Mouse (Mus musculus): ENCODE data around the gene Mtfr1l. TPM values are rescaled to one million over a fixed set of nuclear protein-coding genes. Genes with fewer than 3 reads are reported as not detected.
"Not testable (repeated sequence)": the region's sequence is repeated elsewhere in the genome, so short reads cannot be mapped to it uniquely, and the experiment has no call there.

Gene Mtfr1l
- polyA plus RNA-seq, 1 experiment from 2014 or later = 126 TPM

DNA sequence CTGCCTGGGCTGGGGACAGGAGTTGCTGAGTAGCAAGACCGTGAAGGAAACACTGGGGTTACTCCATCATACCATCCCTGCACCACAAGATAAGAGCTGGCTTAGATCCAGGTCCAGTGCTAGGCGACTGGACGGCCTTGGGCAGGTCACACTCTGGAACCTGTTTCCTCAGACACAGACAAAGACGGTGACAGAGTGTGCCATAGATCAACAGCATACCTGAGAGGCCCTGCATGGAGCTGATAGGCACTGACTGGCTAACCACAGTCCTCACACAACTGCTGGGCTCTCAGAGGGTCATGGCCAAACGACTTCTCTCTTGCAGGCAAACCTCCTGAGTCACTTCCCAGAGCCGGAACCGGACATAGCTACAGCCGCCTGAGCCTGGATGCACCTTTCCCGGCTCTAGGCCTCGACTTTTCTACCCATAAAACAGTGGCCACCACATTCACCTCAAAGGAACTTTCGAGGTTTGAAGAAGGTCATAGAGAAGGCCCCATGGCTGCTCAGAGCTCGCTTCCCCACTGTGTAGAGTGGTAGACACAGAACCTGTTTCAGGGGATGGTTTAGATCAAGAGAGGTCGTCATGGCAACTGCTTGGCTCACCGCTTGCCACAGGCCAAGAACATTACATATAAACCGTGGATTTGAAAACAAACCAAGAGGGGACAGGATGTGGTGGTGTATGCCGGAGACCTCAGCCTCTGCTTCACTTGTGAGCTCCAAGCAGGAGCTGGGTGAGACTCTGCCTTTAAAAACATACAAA lies 40.2 kb downstream of the Mtfr1l start:
- DNase-seq (ENCODE audit: low spot score) = peak; percentile 70
- Histone ChIP-seq H3K9me3 (ENCODE audit: control insufficient read depth, low read length) (no peaks in the 10 kb centered on the region), H3K4me3 (ENCODE audit: low read depth, low read length) (no peak overlapping the region), H3K27me3 (replicated peaks; ENCODE audit: control insufficient read depth, insufficient read depth, low read length) (no peaks in the 10 kb centered on the region), H3K4me2 (ENCODE audit: low read depth, low read length) (no peak overlapping the region), H3K36me3 (ENCODE audit: control insufficient read depth, insufficient read depth, low read length) (no peaks in the 10 kb centered on the region), H3K4me1 (ENCODE audit: control insufficient read depth, insufficient read depth, low read length) (peaks cover 15% of the 10 kb centered on the region), H3K9ac (ENCODE audit: low read depth, low read length) (peak overlapping the region; percentile 34; the same call in 1 of the 2 replicates), H3K27ac (replicated peaks; ENCODE audit: low read depth, low read length) (no peak overlapping the region; the same call in 1 of the 2 replicates)
- 62% methylated on average over 16 of the region's 16 CpGs for WGBS
- ATAC-seq (ENCODE audit: low read depth) = no peak

DNA sequence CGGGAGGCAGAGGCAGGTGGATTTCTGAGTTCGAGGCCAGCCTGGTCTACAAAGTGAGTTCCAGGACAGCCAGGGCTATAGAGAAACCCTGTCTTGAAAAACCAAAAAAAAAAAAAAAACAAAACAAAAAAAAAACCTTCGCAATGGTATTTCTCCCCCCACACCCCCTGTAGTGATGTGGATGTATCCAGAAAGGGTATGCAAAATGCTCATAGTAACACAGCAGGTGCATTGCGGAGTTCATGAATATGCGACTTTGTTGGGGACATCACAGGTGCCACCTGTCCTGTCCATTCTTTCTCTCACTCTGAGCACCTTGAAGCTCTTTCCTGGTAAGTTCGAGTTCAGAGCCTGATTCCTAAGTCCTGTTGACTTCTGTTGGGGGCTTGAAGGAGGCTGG lies 41.0 kb downstream of the Mtfr1l start:
- H3K4me2 ChIP-seq (ENCODE audit: low read depth, low read length); H3K9me3 ChIP-seq (ENCODE audit: control insufficient read depth, low read length); H3K4me3 ChIP-seq (ENCODE audit: low read depth, low read length); H3K36me3 ChIP-seq (ENCODE audit: control insufficient read depth, insufficient read depth, low read length); H3K27me3 ChIP-seq (replicated peaks; ENCODE audit: control insufficient read depth, insufficient read depth, low read length); H3K9ac ChIP-seq (ENCODE audit: low read depth, low read length); H3K27ac ChIP-seq (replicated peaks; ENCODE audit: low read depth, low read length); DNase-seq (ENCODE audit: low spot score); ATAC-seq (ENCODE audit: low read depth): not testable (repeated sequence)
- peaks cover 15% of the 10 kb centered on the region for H3K4me1 ChIP-seq (ENCODE audit: control insufficient read depth, insufficient read depth, low read length)
- WGBS = 94% methylated on average over 6 of the region's 6 CpGs

DNA sequence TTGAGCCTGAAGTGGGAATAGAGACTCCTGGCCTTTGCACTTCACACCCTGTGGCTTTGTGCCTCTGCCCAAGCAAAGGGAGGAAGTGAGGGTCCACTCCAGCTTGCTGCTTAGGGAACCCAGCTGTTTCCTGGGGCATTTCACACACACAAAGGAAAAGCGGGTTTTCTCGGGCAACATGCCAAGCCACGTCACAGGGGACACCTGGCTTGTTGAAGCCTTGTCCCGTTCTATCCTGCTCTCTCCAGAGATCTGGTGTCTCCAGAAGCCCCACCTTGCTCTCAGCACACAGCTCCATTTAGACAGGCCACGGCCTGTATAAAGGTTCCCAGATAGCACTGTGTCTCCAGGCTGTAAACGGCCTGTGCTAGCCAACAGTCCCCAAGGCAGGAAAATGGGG lies 43.5 kb downstream of the Mtfr1l start:
- Histone ChIP-seq H3K4me3 (ENCODE audit: low read depth, low read length) (no peak overlapping the region), H3K36me3 (ENCODE audit: control insufficient read depth, insufficient read depth, low read length) (no peaks in the 10 kb centered on the region), H3K4me1 (ENCODE audit: control insufficient read depth, insufficient read depth, low read length) (peaks cover 7% of the 10 kb centered on the region; the same call in 1 of the 2 replicates), H3K9me3 (ENCODE audit: control insufficient read depth, low read length) (no peaks in the 10 kb centered on the region), H3K27me3 (replicated peaks; ENCODE audit: control insufficient read depth, insufficient read depth, low read length) (no peaks in the 10 kb centered on the region), H3K27ac (replicated peaks; ENCODE audit: low read depth, low read length) (0 out of 2 replicates have a peak overlapping the region, but pooled peaks have one; percentile 15), H3K9ac (ENCODE audit: low read depth, low read length) (no peak overlapping the region), H3K4me2 (ENCODE audit: low read depth, low read length) (no peak overlapping the region)
- DNase-seq (ENCODE audit: low spot score) = peak; percentile 73
- WGBS = 47% methylated on average over 6 of the region's 6 CpGs
- peak; percentile 72; the same call in 1 of the 2 replicates for ATAC-seq (ENCODE audit: low read depth)

DNA sequence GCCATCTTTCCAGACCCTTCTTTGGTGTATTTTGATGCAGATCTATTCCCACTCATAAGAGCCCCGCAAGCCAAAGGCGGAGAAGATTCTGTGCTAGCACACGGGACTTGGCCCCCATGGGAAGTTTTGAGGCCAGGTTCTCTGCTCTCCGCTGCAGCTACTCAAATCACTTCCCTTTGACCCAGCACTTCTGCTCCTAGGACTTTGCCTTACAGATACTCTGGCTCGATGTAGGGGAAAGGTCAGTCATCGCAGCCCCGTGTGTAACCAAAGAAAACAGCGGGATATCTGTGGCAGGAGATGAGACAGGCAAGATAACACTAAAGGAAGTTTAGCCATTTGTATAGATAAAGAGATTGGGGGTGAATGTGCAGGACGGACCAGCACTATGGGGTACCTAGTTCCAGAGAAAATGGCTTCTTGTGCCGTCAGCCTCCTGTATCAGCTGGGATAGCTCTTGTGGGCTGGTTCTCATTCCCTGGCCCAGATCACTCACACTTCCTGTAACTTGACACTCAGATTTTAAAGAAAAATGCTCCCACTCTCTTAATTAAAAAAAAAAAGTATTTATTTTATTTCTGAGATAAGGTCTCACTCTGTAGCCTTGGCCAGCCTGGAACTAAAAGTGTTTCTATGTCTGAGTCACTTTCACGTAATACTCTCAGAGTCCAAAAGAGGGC lies 45.1 kb downstream of the Mtfr1l start:
- WGBS = 82% methylated on average over 11 of the region's 11 CpGs
- H3K27ac ChIP-seq (replicated peaks; ENCODE audit: low read depth, low read length) = no peak overlapping the region
- no peak overlapping the region for H3K4me3 ChIP-seq (ENCODE audit: low read depth, low read length)

DNA sequence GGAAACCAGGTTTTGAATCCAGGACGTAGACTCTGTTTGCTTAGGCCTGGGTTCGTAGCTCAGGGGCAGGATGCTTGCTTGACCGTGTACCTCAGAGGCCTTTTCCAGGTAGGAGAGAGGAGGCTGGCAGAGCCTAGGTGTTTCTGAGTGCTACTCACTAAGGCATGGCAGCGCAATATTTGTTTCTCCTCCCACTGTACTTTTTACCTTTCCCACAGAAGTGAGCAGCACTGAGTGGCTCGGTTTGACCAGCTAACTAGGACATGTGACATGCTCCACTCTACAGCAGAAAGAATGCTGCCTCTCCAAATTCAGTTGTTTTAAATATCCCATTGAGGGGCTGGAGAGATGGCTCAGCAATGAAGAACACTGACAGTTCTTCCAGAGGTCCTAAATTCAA lies 47.0 kb downstream of the Mtfr1l start:
- no peaks in the 10 kb centered on the region for H3K4me1 ChIP-seq (ENCODE audit: control insufficient read depth, insufficient read depth, low read length)
- H3K27ac ChIP-seq (replicated peaks; ENCODE audit: low read depth, low read length) = no peak overlapping the region
- no peaks in the 10 kb centered on the region for H3K9me3 ChIP-seq (ENCODE audit: control insufficient read depth, low read length)
- H3K9ac ChIP-seq (ENCODE audit: low read depth, low read length) = no peak overlapping the region
- H3K36me3 ChIP-seq (ENCODE audit: control insufficient read depth, insufficient read depth, low read length) = no peaks in the 10 kb centered on the region
- no peak overlapping the region for H3K4me3 ChIP-seq (ENCODE audit: low read depth, low read length)
- H3K27me3 ChIP-seq (replicated peaks; ENCODE audit: control insufficient read depth, insufficient read depth, low read length) = 0 out of 2 replicates have a peak, but pooled peaks cover 4% of the 10 kb centered on the region
- DNase-seq (ENCODE audit: low spot score) = no peak
- no peak overlapping the region for H3K4me2 ChIP-seq (ENCODE audit: low read depth, low read length)
- ATAC-seq (ENCODE audit: low read depth) = no peak
- 83% methylated on average over 5 of the region's 5 CpGs for WGBS

More for the DNA sequence above, 45.1 kb downstream of the Mtfr1l start:
- Histone ChIP-seq H3K9me3 (ENCODE audit: control insufficient read depth, low read length) (no peaks in the 10 kb centered on the region), H3K27me3 (replicated peaks; ENCODE audit: control insufficient read depth, insufficient read depth, low read length) (no peaks in the 10 kb centered on the region), H3K4me1 (ENCODE audit: control insufficient read depth, insufficient read depth, low read length) (peaks cover 6% of the 10 kb centered on the region; the same call in 1 of the 2 replicates), H3K4me2 (ENCODE audit: low read depth, low read length) (no peak overlapping the region), H3K9ac (ENCODE audit: low read depth, low read length) (no peak overlapping the region), H3K36me3 (ENCODE audit: control insufficient read depth, insufficient read depth, low read length) (no peaks in the 10 kb centered on the region)
- DNase-seq (ENCODE audit: low spot score) (no peak), ATAC-seq (ENCODE audit: low read depth) (no peak)

DNA sequence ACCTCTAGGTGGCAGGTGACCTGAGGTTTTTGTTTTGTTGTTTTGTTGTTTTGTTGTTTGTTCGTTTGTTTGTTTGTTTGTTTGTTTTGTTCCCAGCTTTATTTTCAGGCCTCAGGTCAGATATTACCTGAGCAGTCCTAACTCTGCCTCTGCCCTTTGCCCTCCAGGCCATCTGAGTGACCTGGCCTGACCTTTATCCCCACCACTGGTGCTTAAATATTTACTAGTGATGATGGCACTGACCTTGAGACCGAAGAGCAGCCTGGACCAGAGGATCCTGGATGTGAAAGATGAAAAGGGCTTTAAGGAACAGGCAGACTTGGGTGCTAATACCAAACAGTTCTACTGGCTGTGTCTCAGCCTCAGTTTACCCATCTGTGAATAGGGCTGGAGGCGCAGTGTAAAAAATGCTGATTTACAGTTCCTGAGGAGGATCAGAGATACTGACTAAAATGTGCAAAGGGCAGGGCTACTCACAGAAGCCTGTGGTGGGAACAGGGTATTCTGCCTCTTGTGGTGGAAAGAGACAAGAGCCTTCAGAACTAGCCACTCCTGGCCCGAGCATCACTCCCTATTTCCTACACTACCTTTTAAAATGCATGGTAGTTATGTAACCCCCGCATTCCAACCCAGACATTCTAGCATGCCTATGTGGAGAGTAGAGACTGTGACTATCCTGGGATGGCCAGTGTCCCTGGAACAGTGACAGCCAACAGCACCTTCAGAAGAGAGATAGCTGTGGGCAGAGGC lies 49.9 kb downstream of the Mtfr1l start:
- Histone ChIP-seq H3K27me3 (replicated peaks; ENCODE audit: control insufficient read depth, insufficient read depth, low read length) (0 out of 2 replicates have a peak, but pooled peaks cover 8% of the 10 kb centered on the region), H3K4me2 (ENCODE audit: low read depth, low read length) (no peak overlapping the region), H3K9me3 (ENCODE audit: control insufficient read depth, low read length) (no peaks in the 10 kb centered on the region), H3K4me3 (ENCODE audit: low read depth, low read length) (no peak overlapping the region), H3K36me3 (ENCODE audit: control insufficient read depth, insufficient read depth, low read length) (no peaks in the 10 kb centered on the region), H3K27ac (replicated peaks; ENCODE audit: low read depth, low read length) (no peak overlapping the region), H3K9ac (ENCODE audit: low read depth, low read length) (no peak overlapping the region), H3K4me1 (ENCODE audit: control insufficient read depth, insufficient read depth, low read length) (no peaks in the 10 kb centered on the region)
- DNase-seq (ENCODE audit: low spot score) = no peak
- no peak for ATAC-seq (ENCODE audit: low read depth)
- WGBS = 85% methylated on average over 5 of the region's 5 CpGs

DNA sequence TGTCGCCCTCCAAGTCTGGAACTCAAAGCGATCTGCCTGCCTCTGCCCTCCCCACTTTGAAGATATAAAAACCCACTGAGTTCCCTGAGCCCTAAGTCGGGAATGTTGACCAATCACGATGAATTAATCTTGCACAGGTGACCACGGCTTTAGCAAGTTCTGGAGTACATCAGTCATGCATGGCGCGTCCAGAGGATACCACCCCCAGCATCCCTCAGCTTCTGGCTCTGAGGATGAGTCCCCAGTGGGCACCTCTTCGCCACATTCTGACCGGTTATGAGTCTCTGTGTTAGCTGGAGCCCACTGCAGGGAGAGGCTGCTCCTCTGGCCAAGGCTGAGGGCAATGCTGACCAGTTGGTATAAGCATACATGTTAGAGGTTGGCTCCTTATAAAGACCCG lies 51.0 kb downstream of the Mtfr1l start:
- H3K27ac ChIP-seq (replicated peaks; ENCODE audit: low read depth, low read length) = no peak overlapping the region
- no peaks in the 10 kb centered on the region for H3K4me1 ChIP-seq (ENCODE audit: control insufficient read depth, insufficient read depth, low read length)
- no peak overlapping the region for H3K4me2 ChIP-seq (ENCODE audit: low read depth, low read length)
- ATAC-seq (ENCODE audit: low read depth) (no peak), DNase-seq (ENCODE audit: low spot score) (no peak)
- no peaks in the 10 kb centered on the region for H3K36me3 ChIP-seq (ENCODE audit: control insufficient read depth, insufficient read depth, low read length)
- H3K9me3 ChIP-seq (ENCODE audit: control insufficient read depth, low read length) = no peaks in the 10 kb centered on the region
- no peak overlapping the region for H3K4me3 ChIP-seq (ENCODE audit: low read depth, low read length)
- no peak overlapping the region for H3K9ac ChIP-seq (ENCODE audit: low read depth, low read length)
- 0 out of 2 replicates have a peak, but pooled peaks cover 8% of the 10 kb centered on the region for H3K27me3 ChIP-seq (replicated peaks; ENCODE audit: control insufficient read depth, insufficient read depth, low read length)
- WGBS = 74% methylated on average over 10 of the region's 10 CpGs

DNA sequence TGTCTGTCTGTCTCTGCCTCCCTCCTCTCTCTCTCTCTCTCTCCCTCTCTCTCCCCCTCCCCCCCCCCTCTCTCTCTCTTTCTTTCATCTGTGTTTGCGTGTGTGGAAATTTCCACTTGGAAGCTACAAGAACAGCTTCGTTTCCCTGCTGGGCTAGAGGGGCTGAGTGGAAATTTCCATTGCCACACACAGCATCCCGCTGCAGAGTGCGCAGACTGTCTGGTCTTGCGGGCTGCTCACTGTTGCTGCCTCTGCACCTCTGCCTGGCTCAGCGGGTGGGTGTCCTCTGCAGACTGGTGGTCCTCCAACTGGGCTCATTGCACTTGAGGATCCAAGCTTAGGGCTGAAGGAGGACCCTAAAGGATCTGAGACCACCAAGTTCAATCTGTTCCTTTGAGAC lies 51.5 kb downstream of the Mtfr1l start:
- Histone ChIP-seq H3K27ac (replicated peaks; ENCODE audit: low read depth, low read length) (no peak overlapping the region), H3K36me3 (ENCODE audit: control insufficient read depth, insufficient read depth, low read length) (no peaks in the 10 kb centered on the region), H3K4me2 (ENCODE audit: low read depth, low read length) (no peak overlapping the region), H3K4me1 (ENCODE audit: control insufficient read depth, insufficient read depth, low read length) (no peaks in the 10 kb centered on the region), H3K9me3 (ENCODE audit: control insufficient read depth, low read length) (no peaks in the 10 kb centered on the region), H3K4me3 (ENCODE audit: low read depth, low read length) (no peak overlapping the region), H3K9ac (ENCODE audit: low read depth, low read length) (no peak overlapping the region), H3K27me3 (replicated peaks; ENCODE audit: control insufficient read depth, insufficient read depth, low read length) (0 out of 2 replicates have a peak, but pooled peaks cover 8% of the 10 kb centered on the region)
- WGBS = 44% methylated on average over 6 of the region's 6 CpGs
- no peak for ATAC-seq (ENCODE audit: low read depth)
- DNase-seq (ENCODE audit: low spot score) = no peak
